Mouse (Mus musculus) embryo, embryonic 11 days (tissue): Measurements from ENCODE around the gene Gm5861.
"Not testable (repeated sequence)": the region's sequence is repeated elsewhere in the genome, so short reads cannot be mapped to it uniquely, and the experiment has no call there.

ENCODE experiments used
- DNase-seq: peaks from one replicate; pipeline ENCODE4 v3.0.0-alpha.2; 2015

Gm5861 gene

GRCm38 (mm10) chr5:11182772-11183171 is at the start of gene Gm5861:
Gene Gm5861 (plus strand): TSS chr5:11183072.
- not testable (repeated sequence) for DNase-seq

GRCm38 (mm10) chr5:11138031-11138430 is 44.8 kb upstream of the Gm5861 start:
- not testable (repeated sequence) for DNase-seq
